Mouse (Mus musculus): Measurements from ENCODE around the gene Arhgef40. TPM values are rescaled to one million over a fixed set of nuclear protein-coding genes. Genes with fewer than 3 reads are reported as not detected.
"Not testable (repeated sequence)": the region's sequence is repeated elsewhere in the genome, so short reads cannot be mapped to it uniquely, and the experiment has no call there.

The Arhgef40 gene
- total RNA-seq, 1 experiment from 2014 or later = 2.5 TPM

DNA sequence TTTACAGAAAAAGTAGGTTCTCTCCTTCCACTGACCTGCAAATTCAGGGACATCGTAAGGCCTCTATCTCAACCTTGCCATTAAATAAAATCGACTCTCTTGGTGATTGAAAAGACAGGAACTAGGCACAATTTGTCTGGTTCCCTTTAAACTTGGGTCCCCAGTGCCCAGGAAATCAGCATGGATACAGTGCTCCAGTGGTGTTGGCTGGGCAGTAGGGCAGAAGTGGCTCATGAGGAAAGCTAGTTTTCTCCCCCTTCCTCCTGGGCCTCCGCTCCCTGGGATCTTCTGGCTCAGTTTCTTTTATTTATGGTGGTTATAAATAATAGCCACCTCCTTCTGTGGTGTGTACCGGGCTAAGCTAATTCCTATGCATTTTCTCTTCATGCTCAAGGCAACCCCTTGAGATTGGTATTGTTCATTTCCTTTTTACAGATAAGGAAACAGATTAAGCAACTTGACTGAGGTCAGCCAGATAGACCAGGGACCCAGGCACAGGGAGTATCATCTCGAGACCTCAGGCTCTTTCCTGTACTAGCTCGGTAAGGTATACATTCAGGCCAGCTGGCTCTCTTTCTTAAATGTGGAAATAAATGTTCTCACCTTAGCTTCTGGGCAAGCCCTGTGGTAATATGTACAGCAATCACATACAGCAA is 31.1 kb downstream of the Arhgef40 start, which contains the start of gene Tmem253:
Gene Tmem253, plus strand, starts transcription at position 214 of the 656 bp plus-strand sequence.
- ATAC-seq (replicated peaks; ENCODE audit: insufficient number of reproducible peaks, low FRiP score, low TSS enrichment, poor library complexity, severe bottlenecking) = no peak

DNA sequence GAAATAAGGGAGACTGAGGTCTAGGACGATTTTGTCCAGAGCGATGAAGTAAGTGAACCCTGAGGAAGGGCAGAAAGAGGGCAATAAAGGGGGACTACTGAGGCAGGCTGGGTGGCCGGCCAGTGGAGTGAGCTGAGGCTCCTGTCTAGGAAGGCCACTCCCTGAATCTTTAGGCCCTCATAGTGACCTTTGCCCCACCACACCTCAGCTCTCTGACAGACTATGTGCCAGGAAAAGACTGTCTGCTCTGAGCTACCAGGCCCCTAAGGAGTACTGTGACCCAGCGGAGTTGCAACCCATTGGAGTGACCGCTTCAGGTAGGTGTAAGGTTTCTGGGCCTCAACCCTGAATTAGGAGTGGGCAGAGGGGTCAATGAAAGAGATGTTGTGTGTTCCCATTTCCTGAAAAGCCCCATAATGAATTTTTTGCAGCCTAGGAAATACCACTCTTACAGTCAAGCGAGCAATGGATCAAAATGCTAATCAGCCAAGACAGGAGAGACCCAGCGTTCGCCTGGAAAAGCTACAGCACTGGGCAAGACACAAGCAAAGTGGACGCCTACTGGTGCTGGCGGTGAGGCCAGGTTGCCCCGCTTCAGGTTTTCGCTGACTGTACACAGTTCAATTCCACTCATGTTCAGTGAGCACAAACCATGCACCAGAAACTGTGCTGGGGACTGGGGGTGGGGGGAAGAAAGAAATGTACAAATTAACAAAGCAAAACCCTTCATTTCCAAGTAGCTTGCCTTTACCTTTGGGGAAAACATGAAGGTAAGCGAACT is 32.3 kb downstream of the Arhgef40 start:
- no peak for ATAC-seq (replicated peaks; ENCODE audit: insufficient number of reproducible peaks, low FRiP score, low TSS enrichment, poor library complexity, severe bottlenecking)

DNA sequence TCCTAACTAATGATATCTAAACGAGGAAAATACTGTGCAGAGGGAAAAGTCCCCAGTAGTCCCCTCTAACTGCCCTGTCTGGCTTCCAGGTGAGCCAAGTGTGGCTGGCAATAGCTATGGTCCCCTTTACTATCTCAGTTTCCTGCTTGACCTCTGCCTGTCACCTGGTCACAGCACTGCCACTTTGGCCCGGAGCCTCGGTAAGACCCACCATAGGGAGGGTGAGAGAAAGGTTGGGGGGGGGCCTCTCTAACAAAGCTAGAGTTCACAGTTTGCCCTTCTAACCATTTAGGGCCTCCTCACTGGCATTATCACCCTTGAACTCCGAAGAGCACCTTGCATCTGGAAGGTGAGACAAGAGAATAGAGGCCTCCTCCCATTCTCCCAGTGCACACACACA is 33.1 kb downstream of the Arhgef40 start:
- ATAC-seq (replicated peaks; ENCODE audit: insufficient number of reproducible peaks, low FRiP score, low TSS enrichment, poor library complexity, severe bottlenecking) = no peak

DNA sequence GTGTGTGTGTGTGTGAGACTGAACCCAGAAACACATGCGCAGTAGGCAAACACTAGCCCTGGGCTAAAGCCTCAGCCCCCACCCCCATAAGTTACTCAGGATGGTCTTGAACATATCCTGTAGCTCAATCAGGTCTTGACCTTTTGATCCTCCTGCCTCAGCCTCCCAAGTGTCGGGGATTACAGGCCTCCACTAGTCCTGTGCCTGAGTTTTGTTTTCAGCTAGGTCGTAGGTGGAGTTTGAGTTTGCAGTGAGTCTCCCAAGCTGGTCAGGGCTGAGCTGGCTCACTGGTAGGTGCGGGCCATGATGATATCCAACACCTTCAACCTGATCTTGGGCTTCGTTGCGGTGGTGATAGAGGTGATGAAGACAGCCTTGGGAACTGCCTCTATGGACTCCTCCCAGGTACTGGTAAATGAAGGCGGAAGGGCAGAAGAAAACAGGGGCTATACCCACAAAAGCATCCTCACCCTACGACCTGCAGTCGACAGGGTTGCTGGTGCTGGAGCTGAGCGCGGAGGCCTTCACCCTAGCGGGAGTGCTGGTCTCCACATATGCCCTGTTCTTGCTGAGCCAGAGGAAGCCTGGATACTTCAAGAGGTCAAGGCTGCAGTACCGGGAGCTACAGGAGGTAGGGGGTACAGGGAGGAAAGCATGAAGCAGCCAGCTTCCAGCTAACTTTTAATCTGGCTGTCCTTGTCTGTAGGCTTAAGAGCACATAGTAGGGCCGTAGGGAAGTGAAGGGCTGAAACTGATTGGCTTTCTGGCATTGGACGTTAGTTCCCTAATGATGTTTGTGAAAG is 33.9 kb downstream of the Arhgef40 start:
- ATAC-seq (replicated peaks; ENCODE audit: insufficient number of reproducible peaks, low FRiP score, low TSS enrichment, poor library complexity, severe bottlenecking) = no peak

DNA sequence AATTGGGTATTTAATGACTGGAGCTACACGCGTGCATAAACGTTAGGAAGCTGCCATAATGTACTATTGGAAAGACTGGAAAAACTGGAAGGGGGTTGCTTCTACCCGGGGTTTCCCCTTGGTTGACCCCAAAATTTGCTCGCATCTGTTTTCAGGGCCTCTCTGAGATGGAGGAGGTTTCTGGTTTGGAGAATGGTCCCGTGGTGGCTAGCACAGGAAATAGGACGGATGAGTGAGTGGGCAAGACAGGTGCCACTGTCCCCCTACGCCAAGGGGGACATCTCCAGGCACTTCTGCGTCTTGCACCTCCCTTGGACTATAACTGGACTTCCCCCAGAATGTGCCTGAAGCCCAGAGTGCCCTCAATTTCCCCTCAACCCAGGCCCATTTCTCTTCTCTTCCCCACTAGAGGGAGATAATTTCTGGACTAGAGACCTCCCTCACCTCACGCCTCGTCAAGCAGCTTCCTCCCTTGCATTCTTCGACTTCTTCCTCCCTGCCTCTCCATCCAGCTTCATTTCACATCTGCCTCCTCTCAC is 34.6 kb downstream of the Arhgef40 start:
- ATAC-seq (replicated peaks; ENCODE audit: insufficient number of reproducible peaks, low FRiP score, low TSS enrichment, poor library complexity, severe bottlenecking) = peak; percentile 15

DNA sequence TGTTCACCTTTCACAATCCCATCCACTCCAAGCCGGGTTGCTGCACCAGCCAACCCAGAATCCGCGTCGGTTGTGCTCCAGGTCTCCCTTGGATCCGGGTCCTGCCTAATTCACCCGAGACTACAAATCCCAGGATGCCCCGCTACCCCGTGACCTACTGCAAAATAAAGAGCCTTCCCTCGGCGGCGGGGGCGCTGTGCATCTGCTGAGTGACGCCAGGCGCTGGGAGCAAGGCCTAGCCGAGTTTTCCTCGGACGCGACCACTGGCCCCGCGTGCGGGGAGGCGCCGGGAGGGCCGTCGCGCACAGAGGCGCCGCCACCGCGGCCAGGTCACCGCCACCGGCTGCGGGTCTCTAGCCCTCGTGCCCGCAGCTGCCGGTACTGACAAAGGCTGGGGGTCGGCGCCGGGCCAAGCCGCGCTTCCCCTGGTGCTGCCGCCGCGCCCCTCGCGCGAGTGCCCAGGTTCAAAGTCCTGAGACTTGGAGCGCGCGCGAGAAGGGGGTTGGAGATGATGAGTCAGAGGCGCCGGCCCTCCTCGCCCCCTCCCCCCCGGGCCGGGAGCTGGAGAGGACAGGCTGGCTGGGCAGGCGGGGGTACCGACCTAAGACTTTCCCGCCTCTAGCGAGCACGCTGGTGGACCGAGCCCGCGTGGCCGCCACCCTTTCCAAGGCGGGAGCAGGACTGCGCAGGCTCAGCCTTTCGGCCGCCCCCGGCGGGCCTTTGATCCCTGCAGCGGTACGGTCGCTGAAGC is 35.2 kb downstream of the Arhgef40 start:
- ATAC-seq (replicated peaks; ENCODE audit: insufficient number of reproducible peaks, low FRiP score, low TSS enrichment, poor library complexity, severe bottlenecking) = peak; percentile 91

DNA sequence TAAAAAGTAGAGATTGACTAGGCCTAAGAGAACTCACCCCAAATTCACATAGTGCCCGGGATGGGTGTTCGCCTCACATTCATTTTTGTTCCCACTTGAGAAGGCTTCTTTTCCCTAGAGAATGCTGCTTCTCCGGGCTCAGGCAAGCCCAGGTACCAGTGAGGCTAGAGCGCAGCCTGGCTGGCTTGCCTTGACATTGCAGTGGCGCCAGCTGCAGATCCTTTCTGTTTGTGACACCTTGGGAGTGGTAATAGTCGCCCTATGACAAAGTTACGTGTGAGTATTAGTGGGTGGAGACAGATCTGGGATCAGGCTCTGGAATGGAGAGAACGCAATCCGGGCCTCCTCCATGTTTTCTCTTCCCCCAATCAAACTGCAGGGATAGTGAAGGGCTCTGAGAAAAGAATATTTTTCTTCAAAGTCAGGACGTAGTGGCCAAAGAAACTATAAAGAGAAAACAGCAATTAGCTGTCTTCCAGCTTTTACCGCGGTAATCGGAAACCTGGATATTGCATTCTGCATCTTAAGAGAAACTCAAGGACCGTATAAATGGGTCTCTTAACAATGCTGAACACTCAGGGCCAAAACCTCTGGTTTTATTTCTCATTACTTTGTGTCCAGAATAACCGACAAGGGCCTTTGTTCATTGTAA is 36.1 kb downstream of the Arhgef40 start, which contains the start of gene Zfp219:
Gene Zfp219, minus strand, starts transcription at position 248 of the 652 bp plus-strand sequence.
- ATAC-seq (replicated peaks; ENCODE audit: insufficient number of reproducible peaks, low FRiP score, low TSS enrichment, poor library complexity, severe bottlenecking) = 0 out of 2 replicates have a peak, but pooled peaks have one; percentile 10

DNA sequence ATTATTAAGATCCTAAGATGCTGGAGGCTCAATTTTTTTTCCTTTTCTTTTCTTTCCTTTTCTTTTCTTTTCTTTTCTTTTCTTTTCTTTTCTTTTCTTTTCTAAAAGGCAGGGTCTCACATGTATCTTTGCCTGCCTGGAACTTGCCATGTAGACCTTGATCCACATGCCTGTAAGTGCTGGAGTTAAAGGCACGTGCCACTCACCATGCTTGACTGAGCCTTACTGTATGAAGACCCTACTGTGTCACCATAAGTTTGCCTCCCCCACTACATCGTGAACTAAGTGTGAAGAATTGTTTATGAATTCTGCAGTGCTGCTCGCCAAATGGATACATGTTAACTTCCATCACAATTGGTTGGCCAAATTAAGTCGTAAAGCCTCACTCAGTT is 36.6 kb downstream of the Arhgef40 start:
- ATAC-seq (replicated peaks; ENCODE audit: insufficient number of reproducible peaks, low FRiP score, low TSS enrichment, poor library complexity, severe bottlenecking) = no peak

DNA sequence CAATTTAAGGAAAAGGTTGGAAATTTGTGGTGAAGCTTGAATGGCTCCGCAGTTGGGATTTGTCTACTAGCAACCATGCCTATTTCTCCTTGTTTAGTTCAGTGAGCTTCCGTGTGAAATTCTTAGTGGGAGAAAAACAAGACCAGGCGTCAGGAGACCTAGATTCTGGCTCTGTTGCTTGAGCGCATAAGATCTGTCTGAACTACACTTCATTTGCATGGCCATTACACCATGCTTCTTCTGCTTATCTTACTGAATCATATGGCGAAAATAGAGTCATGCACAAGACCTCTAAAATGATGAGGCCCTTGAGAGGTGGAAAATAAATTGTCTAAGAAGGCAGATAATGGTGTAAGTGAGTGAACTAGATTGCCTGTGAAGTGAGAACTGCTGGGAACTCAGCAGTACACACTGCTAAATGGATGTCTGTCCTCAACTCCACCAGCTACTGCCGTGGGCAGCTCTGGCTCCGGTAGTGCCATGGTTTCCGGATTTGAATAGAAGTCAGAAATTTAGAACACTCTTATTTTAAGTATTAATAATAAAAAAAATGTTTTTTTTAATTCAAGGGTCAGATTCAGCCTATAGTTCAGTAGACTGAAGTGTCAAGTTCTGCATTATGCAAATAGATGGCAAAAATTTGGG is 37.2 kb downstream of the Arhgef40 start:
- ATAC-seq (replicated peaks; ENCODE audit: insufficient number of reproducible peaks, low FRiP score, low TSS enrichment, poor library complexity, severe bottlenecking) = no peak

DNA sequence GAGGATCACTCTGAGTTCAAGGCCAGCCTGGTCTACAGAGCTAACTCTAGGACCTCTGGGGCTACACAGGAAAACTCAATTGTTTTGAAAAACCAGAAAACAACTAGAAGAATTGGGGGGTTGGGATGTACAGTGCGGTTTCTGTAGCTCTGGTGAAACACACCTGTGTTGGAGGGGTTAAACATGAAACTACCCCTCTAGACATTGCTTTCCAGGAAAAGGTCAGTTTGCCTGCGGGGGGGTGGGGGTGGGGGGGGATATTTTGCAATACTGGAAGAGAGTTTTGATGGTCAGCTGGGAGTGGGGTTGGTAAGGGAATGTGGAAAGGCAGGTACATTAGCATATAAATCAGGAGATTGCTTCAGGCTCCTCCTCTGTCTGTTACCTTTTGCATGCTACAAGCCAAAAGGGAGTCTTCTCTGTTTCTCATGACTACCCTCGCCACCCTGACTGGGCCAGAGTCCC is 37.8 kb downstream of the Arhgef40 start:
- ATAC-seq (replicated peaks; ENCODE audit: insufficient number of reproducible peaks, low FRiP score, low TSS enrichment, poor library complexity, severe bottlenecking) = no peak

DNA sequence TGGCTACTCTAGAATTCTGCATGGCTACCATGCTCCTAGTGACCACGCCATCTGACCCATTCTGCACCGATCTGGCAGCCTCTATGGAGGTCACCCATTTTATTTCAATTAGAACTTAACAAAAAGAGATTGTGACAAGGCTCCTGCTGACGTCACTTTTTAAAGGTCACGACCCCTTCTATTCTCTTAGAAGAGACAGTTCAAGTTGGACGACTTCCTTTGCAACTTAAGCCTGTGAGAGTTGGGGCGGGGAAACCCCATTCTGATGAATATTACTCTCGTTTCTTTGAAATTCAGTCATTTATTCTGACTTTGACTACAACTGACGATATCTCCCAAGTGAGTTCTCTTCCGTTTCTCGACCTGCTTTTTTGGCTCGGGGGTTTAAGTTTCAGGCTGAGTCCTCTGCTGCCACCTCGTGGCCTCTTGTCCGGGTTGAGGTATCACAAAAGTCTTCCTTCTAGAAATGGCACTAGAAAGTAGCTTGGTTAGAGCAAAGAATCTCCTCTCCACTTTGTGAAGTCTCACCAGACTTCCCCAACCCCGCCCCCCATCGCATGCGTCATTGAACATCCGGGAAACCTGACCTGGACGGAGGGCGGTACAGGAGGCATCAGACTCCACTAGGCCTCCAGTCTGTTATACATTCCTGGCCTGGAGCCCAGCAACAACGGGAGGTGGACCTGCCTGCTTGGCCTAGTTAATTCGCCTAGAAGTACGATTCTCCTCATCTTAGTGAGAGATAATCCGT is 38.4 kb downstream of the Arhgef40 start:
- ATAC-seq (replicated peaks; ENCODE audit: insufficient number of reproducible peaks, low FRiP score, low TSS enrichment, poor library complexity, severe bottlenecking) = peak; percentile 24

DNA sequence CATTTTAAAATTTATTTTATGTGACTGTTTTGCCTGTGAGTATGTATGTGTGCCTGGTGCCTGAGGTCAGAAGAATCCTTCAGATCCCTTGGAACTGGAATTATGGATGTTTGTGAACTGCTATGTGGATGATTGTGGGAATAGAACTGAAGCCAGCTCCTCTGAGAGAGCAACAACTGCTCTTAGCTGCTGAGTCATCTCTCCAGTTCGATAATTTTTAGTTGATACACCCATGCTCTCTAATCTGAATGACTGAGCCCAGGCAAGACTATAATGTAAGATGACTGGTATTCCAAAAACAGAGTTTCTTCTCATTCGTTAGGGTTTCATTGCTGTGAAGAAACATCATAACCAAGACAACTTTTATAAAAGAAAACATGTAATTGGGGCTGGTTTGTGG is 39.6 kb downstream of the Arhgef40 start:
- no peak for ATAC-seq (replicated peaks; ENCODE audit: insufficient number of reproducible peaks, low FRiP score, low TSS enrichment, poor library complexity, severe bottlenecking)

DNA sequence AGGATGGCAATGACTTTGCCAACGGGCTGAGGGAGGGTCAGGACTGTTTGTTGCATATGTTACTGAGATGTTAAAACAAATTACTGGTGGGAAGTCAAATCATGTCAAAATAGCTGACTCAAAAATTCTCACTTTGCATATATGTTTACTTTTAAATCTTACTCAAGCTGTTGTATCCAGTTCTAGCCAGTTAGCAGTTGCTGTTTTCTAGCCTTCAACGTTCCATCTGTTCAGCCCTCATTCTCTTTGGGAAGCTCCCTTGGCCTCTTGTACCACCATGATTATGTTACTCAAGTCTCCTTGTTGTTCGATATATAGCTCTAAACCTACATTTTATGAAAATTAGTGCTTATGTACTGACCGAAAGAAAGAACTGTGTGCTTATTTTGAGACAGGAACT is 41.8 kb downstream of the Arhgef40 start:
- ATAC-seq (replicated peaks; ENCODE audit: insufficient number of reproducible peaks, low FRiP score, low TSS enrichment, poor library complexity, severe bottlenecking) = no peak

DNA sequence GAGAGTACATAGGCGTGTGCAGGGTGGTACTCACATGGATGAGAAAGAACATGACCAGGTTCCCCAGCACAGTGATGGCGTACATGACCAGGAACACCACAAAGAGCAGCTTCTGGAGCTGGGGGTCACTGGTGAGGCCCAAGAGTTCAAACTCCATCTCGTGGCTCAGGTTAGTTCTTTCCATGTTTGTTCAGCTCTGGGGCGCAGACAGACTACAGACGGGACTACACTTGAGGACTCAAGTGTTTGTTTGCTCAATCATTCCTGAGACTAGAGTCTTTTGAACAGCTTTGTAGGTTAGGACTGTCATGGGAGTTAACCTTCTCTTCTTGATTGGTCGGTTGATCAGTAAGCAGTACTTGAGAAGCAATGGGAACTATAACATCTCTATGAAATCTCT is 51.4 kb downstream of the Arhgef40 start:
- ATAC-seq (replicated peaks; ENCODE audit: insufficient number of reproducible peaks, low FRiP score, low TSS enrichment, poor library complexity, severe bottlenecking) = no peak

DNA sequence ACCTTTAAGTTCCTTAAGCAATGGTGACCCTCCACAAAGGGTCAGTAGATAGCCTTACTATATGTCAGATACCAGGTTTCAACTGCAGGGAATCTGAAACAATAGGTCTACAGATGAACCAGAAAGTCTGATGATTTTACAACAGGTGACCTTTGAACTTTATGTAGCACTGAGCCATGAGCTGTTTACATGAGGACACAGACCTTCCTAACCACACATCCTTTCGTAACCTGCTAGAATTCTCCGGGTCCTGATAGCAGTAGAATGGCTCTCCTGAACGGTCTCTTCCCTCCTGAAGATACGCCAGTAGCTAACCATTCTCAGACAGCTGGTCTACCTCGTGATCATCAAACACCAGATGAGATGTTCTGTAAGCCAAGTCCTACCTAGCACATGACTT is 54.8 kb downstream of the Arhgef40 start:
- ATAC-seq (replicated peaks; ENCODE audit: insufficient number of reproducible peaks, low FRiP score, low TSS enrichment, poor library complexity, severe bottlenecking) = no peak

DNA sequence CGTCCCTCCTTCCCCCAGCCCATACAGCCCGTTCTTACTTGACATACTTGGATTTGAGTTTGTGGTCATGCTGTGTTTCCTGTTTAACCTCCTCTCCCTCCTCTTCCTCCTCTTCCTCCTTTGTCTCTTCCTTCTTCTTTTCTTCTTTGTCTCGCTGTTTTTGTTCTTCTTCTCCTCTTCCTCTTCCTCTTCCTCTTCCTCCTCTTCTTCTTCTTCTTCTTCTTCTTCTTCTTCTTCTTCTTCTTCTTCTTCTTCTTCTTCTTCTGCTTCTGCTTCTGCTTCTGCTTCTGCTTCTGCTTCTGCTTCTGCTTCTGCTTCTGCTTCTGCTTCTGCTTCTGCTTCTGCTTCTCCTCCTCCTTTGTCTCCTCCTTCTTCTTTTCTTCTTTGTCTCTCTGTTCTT is 57.8 kb downstream of the Arhgef40 start, which contains the start of gene Olfr221:
Gene Olfr221, minus strand, starts transcription at position 101 of the 400 bp plus-strand sequence.
- not testable (repeated sequence) for ATAC-seq (replicated peaks; ENCODE audit: insufficient number of reproducible peaks, low FRiP score, low TSS enrichment, poor library complexity, severe bottlenecking)

DNA sequence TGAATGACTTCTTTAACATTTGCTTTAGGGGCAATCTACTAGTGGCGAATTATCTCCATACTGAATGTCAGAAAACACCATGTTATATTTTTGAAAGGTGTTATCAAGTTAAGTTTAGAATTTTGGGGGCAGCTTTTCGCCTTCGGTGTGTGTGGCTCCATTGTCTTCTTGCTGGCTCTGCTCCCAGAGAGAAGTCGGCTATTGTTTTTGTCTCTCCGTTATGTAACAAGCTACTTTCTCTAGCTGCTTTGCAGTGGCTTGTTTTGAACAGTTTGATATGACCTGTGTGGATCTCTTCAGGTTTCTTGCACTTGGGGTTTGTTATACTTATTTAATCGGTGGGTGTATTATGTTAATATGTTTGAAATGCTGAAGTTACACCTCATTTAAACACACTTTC is 58.9 kb downstream of the Arhgef40 start:
- no peak for ATAC-seq (replicated peaks; ENCODE audit: insufficient number of reproducible peaks, low FRiP score, low TSS enrichment, poor library complexity, severe bottlenecking)

All from monocyte, adult 5-6 weeks (primary cell).